Mouse (Mus musculus): Measurements from ENCODE around the gene Ccdc124.

GRCm38 (mm10) chr8:70833520-70833919, 40.2 kb downstream of the Ccdc124 start:
- TF ChIP-seq CTCF (IDR thresholded peaks at IDR 0.05; ENCODE audit: borderline replicate concordance, extremely low read depth, insufficient read depth, insufficient read length), result no peak
- no peak for TF ChIP-seq POLR2A (IDR thresholded peaks at IDR 0.05; ENCODE audit: borderline replicate concordance, extremely low read depth, insufficient read depth, insufficient read length, poor library complexity, severe bottlenecking)
